Mouse (Mus musculus): Measurements from ENCODE around the gene Chrm5. TPM values are rescaled to one million over a fixed set of nuclear protein-coding genes. Genes with fewer than 3 reads are reported as not detected.

The Chrm5 gene
- total and polyA plus RNA-seq, 3 experiments, result not detected

DNA sequence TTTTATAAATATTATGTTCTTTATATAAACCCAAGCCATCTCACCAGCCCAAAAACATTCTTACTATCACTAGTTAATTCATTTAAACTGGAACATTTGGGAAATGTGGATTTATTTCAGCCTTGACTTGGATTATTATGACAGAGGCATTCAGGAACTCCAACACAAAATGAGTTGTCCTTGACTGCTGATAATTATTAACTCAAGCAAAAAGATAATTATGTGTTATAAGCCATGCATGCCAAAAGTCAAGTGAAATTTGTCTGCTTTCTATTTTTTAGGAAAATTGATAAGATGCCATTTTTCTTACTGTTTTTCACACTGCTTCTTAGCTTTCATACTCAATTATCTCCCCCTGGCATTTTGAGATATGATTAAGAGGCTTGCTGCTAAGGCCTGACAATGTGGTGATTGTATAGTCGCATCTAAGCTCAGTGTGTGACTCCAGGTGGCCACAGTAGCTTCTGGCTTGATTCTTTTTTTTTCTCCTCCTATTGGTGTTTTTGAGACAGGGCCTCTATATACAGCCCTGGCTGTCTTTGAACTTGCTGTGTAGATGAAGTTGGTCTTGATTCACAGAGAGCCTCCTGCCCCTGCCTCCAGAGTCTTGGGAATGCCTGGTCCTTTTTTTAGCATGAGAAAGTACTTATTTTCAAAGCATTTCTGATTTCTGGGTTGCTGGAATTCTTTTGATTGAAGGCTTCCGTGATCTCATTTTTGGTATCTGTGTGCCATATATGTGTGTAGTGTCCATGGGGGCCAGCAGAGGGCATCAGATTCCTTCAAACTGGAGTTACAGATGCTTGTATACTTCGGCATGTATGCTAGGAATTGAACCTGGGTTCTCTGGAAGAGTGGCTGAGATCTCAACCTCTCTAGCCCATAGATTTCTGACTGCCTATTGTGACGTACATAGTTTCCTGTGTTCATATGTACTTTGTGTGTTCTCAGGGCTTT lies 40.2 kb upstream of the Chrm5 start:
- peaks cover 0 to 7% of the 10 kb centered on the region in 2 experiments; a peak in 2 of 4 replicates for H3K36me3 ChIP-seq (ENCODE audit: control insufficient read depth in 1 of 2, insufficient read depth in 2 of 2, low read length in 2 of 2)
- peaks cover 0 to 8% of the 10 kb centered on the region in 2 experiments; a peak in 3 of 4 replicates for H3K4me1 ChIP-seq (ENCODE audit: control insufficient read depth in 1 of 2, insufficient read depth in 2 of 2, low read length in 2 of 2)
- no peak for TF ChIP-seq USF1 (IDR thresholded peaks at IDR 0.05; ENCODE audit: low read depth, low read length)
- no peak for TF ChIP-seq ELF1 (IDR thresholded peaks at IDR 0.05; ENCODE audit: low read depth, low read length)
- no peak for TF ChIP-seq MXI1 (IDR thresholded peaks at IDR 0.05; ENCODE audit: low read depth, low read length)
- no peak for TF ChIP-seq MAX (IDR thresholded peaks at IDR 0.05; ENCODE audit: low read length)
- peak; percentile 38; the same call in 1 of the 2 replicates for TF ChIP-seq ZC3H11A (IDR thresholded peaks at IDR 0.05; ENCODE audit: low read depth, low read length)
- no peak for TF ChIP-seq UBTF (IDR thresholded peaks at IDR 0.05; ENCODE audit: borderline replicate concordance, insufficient read depth, low read depth, low read length)
- no peak for TF ChIP-seq NRF1 (IDR thresholded peaks at IDR 0.05; ENCODE audit: insufficient read depth, low read depth, low read length, poor library complexity, severe bottlenecking)
- TF ChIP-seq RCOR1 (IDR thresholded peaks at IDR 0.05; ENCODE audit: low read depth, low read length), result peak; percentile 67; the same call in 1 of the 2 replicates
- TF ChIP-seq CHD1 (IDR thresholded peaks at IDR 0.05; ENCODE audit: low read depth, low read length), result no peak
- no peak for TF ChIP-seq GABPA (IDR thresholded peaks at IDR 0.05; ENCODE audit: low read depth, low read length)
- TF ChIP-seq ZKSCAN1 (IDR thresholded peaks at IDR 0.05; ENCODE audit: low read depth, low read length), result no peak
- no peak for TF ChIP-seq ZMIZ1 (IDR thresholded peaks at IDR 0.05; ENCODE audit: low read depth, low read length)
- TF ChIP-seq E2F4 (IDR thresholded peaks at IDR 0.05; ENCODE audit: borderline replicate concordance, low read depth, low read length), result no peak
- peak; percentile 35 for TF ChIP-seq SIN3A (IDR thresholded peaks at IDR 0.05; ENCODE audit: low read length)
- TF ChIP-seq USF2 (IDR thresholded peaks at IDR 0.05; ENCODE audit: borderline replicate concordance in 1 of 2, insufficient read depth in 1 of 2, low read depth in 1 of 2, low read length in 2 of 2), result no peak
- peak; percentile 61 for TF ChIP-seq SMC3 (IDR thresholded peaks at IDR 0.05; ENCODE audit: low read depth, low read length)
- TF ChIP-seq POLR2AphosphoS2 (IDR thresholded peaks at IDR 0.05; ENCODE audit: low read length), result no peak
- no peak; the same call in 1 of the 2 replicates for TF ChIP-seq ZNF384 (IDR thresholded peaks at IDR 0.05; ENCODE audit: low read depth, low read length)
- no peak for TF ChIP-seq MYC (IDR thresholded peaks at IDR 0.05; ENCODE audit: low read depth, low read length)
- TF ChIP-seq TAL1 (IDR thresholded peaks at IDR 0.05; ENCODE audit: low read length), result peak; percentile 30; the same call in 1 of the 2 replicates
- TF ChIP-seq ETS1 (IDR thresholded peaks at IDR 0.05; ENCODE audit: low read depth, low read length), result peak; percentile 50; the same call in 1 of the 2 replicates
- TF ChIP-seq TCF12 (IDR thresholded peaks at IDR 0.05; ENCODE audit: low read depth, low read length), result peak; percentile 83
- no peak for TF ChIP-seq TBP (IDR thresholded peaks at IDR 0.05; ENCODE audit: low read depth, low read length)
- no peak for TF ChIP-seq CHD2 (IDR thresholded peaks at IDR 0.05; ENCODE audit: low read length)
- TF ChIP-seq KAT2A (conservative IDR thresholded peaks at IDR 0.05; ENCODE audit: low read depth, low read length), result no peak
- 0 out of 2 replicates have a peak, but pooled peaks have one; percentile 18 for TF ChIP-seq MAZ (IDR thresholded peaks at IDR 0.05; ENCODE audit: low read depth, low read length)
- no peak for TF ChIP-seq NELFE (IDR thresholded peaks at IDR 0.05; ENCODE audit: low read depth, low read length)
- TF ChIP-seq BHLHE40 (IDR thresholded peaks at IDR 0.05; ENCODE audit: borderline replicate concordance, low read depth, low read length), result no peak
- no peak for TF ChIP-seq MYB (IDR thresholded peaks at IDR 0.05; ENCODE audit: low read depth, low read length)
- peak; percentile 65 for TF ChIP-seq RAD21 (IDR thresholded peaks at IDR 0.05; ENCODE audit: low read depth, low read length)
- TF ChIP-seq POLR2AphosphoS5 (IDR thresholded peaks at IDR 0.05; ENCODE audit: borderline replicate concordance, low read depth, low read length), result no peak
- TF ChIP-seq MEF2A (IDR thresholded peaks at IDR 0.05; ENCODE audit: extremely low read depth, insufficient replicate concordance, low read depth, low read length, poor library complexity, severe bottlenecking), result 0 out of 2 replicates have a peak, but pooled peaks have one; percentile 29
- peak; percentile 34 to 65 (median 46); a peak in 5 of 6 replicates for TF ChIP-seq CTCF (IDR thresholded peaks at IDR 0.05 in 2 of 3, conservative IDR thresholded peaks at IDR 0.05 in 1 of 3; ENCODE audit: control insufficient read depth in 1 of 3, insufficient read depth in 1 of 3, low read depth in 2 of 3, low read length in 3 of 3, poor library complexity in 1 of 3, severe bottlenecking in 1 of 3)
- peak; percentile 78 for TF ChIP-seq GATA1 (IDR thresholded peaks at IDR 0.05; ENCODE audit: low read depth, low read length)

More for the DNA sequence above, 40.2 kb upstream of the Chrm5 start:
- peak; percentile 53 for DNase-seq (ENCODE audit: low read depth, low spot score)
- Histone ChIP-seq H3K9ac (ENCODE audit: control insufficient read depth, low read depth, low read length, poor library complexity, severe bottlenecking) (no peak overlapping the region), H3K27ac (ENCODE audit: control insufficient read depth, low read depth, low read length) (no peak overlapping the region), H3K9me3 (replicated peaks; ENCODE audit: insufficient read depth, low read length) (no peaks in the 10 kb centered on the region), H3K79me2 (ENCODE audit: control insufficient read depth, insufficient read depth, low read length, poor library complexity) (no peaks in the 10 kb centered on the region), H3K4me3 (ENCODE audit: control insufficient read depth in 1 of 2, insufficient read depth in 1 of 2, low read depth in 2 of 2, low read length in 2 of 2) (no peak overlapping the region), H3K27me3 (ENCODE audit: control insufficient read depth in 1 of 2, insufficient read depth in 2 of 2, low read length in 2 of 2) (no peaks in the 10 kb centered on the region)
